Mouse (Mus musculus) layer of hippocampus, postnatal 14 days (tissue): Measurements from ENCODE around the gene Atp7a. TPM values are rescaled to one million over a fixed set of nuclear protein-coding genes. Genes with fewer than 3 reads are reported as not detected.
"Not testable (repeated sequence)": the region's sequence is repeated elsewhere in the genome, so short reads cannot be mapped to it uniquely, and the experiment has no call there.

Source experiments
- DNase-seq, 2 experiments: peaks; one replicate each; pipeline ENCODE4 v3.0.0; 2021 to 2022; ENCODE audit warnings: low spot score in 2 of 2, mixed read lengths in 1 of 2
- long read RNA-seq, 2 experiments: library from polyadenylated mRNA; stranded (forward); transcript quantifications; one replicate each; pipeline ENCODE4 v2.0.0; 2021
- total RNA-seq, 2 experiments: library from RNA; stranded (reverse); gene quantifications; 2 replicates each; pipeline ENCODE4 v1.2.3; 2021

Atp7a gene
- 10 to 100 TPM in 1 of 2 experiments, 1 to 10 TPM in 1; 8.7 to 11.3 TPM for total RNA-seq
- long read RNA-seq, experiment 1, partial matches to known transcripts, result 0 of 2 reads
- long read RNA-seq, experiment 1, other reads (novel, unspliced or antisense), result 2 of 2 reads
- long read RNA-seq, experiment 2, result 0 reads

DNA sequence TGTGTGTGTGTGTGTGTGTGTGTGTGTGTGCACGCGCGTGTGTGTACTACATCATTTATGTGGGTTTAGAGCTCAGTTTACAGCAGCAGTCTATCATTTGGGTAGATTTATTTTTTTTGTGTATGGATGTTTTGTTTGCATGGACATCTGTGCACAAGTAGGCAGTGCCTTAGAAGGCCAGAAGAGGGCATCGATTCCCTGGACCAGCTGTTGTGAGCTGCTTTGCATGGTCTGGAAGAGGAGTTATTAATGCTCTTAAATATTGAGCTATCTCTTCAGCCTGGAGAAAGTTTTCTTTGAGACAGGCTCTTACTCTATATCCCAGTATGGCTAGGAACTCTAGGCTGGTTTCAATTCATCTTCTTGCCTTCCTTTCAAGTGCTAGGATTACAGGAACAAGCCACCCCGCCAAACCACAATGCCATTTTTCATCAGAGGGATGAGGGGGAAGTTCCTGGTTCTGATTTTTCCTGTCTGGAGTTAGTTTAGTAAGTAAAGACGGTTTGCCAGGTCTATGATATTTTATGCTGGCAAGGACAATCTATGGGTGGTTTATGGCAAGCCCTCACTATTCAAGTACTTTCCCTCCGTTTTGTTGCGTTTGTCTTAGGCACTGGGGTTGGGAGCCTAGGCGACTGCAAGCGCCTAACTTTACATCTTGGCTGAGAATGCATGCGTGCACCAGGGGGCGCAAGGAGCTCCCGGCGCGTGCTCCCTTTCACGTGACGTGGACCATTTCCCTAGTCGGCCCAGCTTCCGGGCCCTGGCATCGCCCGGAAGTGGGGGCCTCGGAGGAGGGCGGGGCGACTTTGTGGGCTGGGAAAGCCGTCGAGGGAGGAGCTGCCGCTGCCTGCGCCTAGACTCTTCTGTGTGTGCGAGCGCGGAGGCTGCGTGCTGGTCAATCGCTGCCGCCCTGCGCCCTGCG, at the start of gene Atp7a:
Gene Atp7a, plus strand, starts transcription at position 859 of the 925 bp plus-strand sequence.
- peak; percentile 84 to 92 for DNase-seq

DNA sequence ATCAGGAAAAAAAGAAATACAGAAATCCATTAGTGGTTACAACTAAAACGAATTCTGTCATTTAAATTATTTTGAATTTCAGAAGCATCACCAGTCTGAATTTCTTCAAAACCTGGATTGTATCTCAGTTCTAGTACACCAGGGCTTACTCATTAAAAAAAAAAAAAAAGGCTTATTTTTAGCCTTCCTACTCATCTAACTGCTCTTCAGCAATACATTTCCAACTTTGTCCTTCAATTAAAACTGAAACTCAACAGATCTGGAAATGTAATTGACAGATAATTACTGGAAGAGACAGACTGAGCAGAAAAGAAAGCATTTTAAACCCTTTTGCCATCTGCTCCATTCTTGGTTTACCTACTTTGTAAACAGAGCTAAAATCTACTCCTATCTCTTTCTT, 25.5 kb upstream of the Atp7a start:
- DNase-seq, result no peak

DNA sequence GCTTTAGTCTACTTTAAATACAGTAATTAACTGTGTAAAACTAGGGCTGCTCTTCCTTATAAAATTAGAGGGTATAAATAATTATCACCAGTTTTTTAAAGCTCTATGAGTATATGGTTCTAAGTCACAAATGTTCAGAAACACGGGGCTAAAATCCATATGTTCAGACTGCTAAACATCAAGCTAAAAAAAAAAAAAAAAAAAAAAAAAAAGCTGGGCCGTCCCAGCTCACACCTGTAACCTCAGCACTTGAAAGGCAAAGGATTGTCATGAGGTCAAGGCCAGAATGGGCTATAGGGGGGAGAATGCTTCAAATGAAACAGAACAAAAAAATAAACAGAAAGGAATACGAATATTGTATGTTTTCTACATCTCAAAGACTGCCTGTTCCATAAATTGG, 16.3 kb upstream of the Atp7a start:
- no peak for DNase-seq

DNA sequence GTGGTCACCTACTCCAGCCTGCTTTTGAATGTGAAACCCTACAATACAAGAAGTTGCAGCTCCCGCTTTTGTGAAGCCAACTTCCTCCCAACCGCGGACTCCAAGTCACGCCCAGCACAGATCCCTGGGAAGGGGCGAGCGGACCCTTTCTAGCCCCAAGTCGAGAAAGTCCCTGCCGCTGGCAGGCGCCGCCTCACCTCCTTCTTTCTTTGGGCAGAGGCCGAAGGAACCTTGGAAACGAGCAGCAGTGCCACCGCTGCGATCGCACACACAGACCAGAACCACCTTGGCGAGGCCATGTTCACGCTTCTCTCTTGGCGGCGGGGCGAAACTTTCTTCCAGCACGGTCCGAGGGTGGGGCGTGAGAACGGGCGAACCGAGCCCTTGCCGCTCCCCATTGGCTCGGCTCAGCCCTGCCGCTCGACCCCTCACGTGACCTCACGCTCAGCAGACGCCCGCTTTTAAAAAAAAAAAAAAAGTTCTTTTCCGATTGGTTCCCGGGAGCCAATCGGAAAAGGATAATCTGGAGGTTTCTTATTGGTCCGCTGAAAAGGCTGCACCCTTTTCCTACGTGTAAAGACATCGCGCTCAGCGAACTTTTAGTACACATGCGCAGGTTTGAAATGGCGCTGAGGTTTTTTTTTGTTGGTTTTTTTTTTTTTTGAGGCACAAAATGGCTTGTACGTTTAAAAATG, 15.5 kb upstream of the Atp7a start, which contains the start of gene Magt1:
Gene Magt1, minus strand, starts transcription at position 442 of the 695 bp plus-strand sequence.
- peak; percentile 65 to 81 for DNase-seq

DNA sequence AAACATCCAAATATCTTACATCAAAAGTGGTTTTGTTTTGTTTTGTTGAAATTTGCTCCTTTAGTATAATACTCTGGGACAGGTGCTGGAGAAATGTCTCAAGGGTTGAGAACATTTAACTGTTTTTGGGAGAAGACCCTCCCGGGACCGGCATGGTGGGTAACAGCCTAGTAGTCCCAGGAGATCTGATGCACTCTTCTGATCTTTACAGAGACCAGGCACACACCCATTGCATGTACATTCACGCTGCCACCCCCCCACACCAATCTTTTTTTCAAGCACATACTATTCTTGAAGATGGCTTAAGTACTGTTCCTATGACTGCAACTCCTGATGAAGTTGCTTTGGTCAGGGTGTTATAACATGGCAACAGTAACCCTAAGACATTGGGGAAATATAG, 14.5 kb upstream of the Atp7a start:
- DNase-seq, result no peak

DNA sequence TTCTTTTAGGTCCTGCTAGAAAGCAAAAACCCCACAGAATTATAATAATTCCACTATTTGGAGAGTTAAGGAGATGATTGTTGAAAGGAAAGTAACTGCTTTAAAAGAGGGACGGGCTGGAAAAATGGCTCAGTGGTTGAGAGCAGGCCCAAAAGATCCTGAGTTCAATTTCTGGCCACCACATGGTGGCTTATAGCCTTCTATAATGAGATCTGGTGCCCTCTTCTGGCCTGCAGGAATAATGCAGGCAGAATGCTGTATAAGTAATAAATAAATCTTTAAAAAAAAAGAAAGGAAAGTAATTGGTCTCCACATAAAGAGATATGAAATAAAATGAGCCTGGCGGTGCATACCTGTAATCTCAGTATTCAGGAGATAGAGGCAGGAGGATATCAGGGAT, 13.9 kb upstream of the Atp7a start:
- peak in 1 of 2 experiments; percentile 41 for DNase-seq

DNA sequence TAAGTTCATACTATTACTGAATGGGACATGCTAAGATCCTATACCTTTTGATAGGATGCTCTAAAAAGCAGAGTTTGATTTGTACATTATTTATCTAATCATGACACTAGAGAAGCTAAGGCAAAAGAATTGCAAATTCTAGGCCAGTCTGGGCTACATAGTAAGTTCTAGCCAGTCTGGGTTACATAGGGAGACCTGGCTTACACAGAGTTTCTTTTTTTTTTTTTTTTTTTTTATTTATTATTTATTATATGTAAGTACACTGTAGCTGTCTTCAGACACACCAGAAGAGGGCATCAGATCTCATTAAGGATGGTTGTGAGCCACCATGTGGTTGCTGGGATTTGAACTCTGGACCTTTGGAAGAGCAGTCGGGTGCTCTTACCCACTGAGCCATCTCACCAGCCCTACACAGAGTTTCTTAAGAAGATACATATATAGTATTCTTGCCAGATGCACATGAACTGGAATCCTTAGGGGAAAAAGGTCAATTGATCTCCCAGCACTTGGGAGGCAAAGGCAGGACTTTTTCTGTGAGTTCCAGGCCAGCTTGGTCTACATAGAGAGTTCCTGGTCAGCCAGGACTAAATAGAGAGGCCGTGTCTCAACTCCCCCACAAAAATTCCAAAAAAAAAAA, 12.2 kb upstream of the Atp7a start:
- DNase-seq, result not testable (repeated sequence)

DNA sequence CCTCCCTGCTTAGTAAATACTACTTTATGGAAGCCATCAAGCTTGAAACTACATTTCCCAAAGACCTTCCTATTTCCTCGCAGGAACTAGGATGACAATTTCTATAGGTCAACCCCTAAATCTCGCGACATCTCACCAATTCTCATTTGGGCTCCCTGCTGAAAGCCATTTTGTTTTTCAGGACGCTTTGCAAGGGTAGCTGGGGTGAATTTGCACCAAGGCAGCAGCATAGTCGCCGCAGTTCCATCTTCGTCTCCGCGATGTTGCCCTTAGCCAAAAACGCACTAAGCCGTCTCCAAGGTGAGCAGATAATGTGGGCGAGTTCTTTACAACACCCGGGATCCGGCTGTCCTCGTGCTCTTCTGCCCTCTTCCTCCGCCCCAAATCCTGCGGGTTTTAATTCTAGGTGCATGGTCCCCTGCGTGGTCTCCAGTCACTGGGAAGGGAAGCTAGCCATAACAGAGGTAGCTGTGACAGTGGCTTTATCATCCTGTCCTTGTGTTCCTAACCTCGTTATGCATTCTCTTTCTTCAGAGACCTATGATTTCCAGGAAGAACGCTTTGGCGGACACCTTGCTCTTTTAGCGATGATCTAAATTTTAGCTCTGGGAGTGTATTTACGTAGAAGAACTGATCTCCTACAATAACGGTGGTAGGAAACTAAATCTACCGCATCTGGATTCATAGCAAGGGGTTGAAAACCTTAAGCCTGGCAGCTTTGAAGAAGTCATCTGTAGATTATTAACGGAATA, 11.3 kb upstream of the Atp7a start, which contains the start of gene Cox7b:
Gene Cox7b, plus strand, starts transcription at position 130 of the 752 bp plus-strand sequence.
- DNase-seq, result peak; percentile 61 to 85

DNA sequence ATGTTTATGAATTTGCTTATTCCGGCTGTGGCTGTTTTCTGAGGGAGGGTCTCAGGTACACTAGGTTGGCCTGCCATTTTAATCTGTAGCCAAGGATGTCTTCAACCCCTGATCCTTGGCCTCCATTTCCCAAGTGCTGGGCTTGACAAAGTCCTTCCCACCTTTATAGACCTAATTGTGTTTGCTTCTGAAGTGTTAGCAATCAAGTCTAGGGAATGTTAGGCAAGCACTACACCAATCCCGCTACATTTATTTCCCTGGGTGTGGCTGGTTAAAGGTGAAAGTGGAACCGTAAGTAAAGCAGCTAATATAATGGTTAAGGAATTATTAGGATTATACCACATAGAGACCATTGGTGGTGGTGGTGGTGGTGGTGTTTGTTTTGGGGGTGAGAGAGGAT, 10.0 kb upstream of the Atp7a start:
- no peak for DNase-seq

DNA sequence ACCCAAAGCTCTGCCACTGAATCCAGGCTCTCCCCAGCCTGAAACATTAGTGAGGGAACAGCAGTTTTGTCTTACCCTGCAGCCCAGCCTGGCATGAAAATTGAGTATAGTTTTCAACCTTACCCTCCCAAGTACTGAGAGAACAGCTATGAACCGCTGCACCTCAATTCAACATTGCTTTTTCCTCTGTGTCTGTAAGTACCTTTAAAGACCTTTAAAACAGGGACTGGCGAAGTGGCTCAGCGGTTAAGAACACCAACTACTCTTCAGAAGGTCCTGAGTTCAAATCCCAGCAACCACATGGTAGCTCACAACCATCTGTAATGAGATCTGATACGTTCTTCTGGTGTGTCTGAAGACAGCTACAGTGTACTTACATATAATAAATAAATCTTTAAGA, 9.6 kb upstream of the Atp7a start:
- DNase-seq, result no peak

DNA sequence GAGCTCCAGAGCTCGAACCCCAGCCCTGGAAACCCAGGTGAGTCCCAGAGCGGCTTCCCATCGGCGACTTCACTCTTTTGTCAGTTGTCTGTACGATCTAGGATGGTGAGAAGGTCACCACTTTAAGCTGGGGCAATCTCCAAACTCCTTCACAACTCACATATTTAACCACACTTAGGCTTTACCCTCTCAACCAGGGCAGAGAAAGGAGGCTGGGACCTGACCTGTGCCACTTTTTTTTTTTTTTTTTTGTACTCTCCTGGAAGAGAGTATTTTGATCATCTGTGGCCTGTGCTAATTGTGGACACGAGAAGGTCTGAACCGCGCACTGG, 233 bp downstream of the Atp7a start:
- DNase-seq, result no peak

DNA sequence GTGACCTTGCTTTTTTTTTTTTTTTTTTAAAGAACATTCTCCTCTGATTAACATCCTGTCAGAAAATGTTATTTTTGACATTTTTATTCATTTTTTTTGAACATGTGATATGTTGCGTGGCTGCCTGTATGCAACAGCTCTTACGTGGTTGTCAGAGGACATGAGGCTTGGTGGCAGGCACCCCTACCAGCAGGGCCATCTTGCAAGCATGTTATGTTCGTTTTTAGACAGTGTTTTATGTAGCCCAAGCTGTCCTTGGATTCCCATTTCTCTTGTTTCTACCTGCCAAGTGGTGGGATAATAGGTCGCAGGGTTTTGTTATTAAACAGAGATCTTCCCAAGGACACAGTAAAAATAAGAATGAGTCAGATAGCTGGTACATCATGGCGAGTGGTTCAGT, 3.1 kb downstream of the Atp7a start:
- no peak for DNase-seq

DNA sequence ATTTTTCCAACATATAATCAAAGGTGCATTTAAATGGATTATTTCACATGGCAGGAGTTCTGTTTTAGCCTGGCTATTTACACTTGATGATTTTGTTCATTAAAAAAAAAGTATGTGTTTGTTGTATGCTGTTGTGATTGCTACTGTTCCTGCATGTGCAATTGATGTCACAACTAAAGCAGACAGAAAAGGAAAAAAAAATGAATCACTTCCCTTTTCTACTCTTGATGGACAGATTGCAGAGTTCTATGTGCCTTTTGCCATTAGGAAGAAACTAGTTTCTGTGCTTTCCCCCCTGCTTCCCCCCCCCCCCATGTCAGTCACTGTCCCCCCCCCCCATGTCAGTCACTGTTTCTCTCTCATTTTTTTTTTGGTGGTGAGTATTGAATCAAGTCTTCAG, 4.0 kb downstream of the Atp7a start:
- DNase-seq, result no peak

DNA sequence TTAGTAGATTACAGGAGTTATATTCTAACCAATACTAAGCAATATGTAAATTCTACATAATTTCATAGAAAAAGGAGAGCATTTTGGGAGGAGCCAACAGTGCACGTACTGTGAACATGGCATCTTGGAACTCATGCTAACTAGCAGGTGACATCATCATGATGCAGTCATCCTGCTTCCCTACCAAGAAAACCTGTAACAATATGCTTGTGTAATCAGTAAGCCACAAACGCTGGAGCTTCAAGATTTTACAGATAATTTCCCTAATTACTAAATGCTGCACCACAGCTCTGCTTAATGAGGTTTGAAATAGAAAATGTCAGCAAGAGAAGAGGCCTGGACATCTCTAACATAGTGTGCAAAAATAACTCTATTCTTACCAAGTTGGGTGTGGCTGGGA, 8.7 kb downstream of the Atp7a start:
- DNase-seq, result no peak

DNA sequence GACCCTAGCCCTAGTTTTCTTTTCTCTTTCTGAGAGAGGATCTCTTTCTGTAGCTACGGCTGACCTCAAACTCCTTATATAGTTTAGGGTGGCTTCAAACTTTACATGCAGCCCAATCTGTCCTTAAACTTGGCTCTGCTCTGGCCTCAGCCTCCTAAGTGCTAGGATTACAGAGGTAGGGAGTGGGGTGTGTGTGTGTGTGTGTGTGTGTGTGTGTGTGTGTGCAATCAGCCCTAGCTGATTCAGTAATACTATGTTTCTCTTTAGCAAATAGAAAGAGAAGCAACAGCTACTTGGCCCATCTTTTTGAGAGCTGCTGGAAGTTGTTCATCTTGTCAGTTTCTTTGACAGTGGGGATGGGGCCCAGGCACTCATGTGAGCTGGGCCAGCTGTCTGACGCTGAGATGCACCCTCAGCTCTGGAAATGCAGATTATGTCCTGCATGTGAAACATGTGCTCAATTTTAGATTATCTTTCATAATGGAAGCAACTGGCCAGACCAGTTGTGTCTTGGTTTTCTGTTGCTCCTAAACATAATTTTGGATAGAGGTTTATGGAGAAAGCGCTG, 10.2 kb downstream of the Atp7a start:
- no peak for DNase-seq

DNA sequence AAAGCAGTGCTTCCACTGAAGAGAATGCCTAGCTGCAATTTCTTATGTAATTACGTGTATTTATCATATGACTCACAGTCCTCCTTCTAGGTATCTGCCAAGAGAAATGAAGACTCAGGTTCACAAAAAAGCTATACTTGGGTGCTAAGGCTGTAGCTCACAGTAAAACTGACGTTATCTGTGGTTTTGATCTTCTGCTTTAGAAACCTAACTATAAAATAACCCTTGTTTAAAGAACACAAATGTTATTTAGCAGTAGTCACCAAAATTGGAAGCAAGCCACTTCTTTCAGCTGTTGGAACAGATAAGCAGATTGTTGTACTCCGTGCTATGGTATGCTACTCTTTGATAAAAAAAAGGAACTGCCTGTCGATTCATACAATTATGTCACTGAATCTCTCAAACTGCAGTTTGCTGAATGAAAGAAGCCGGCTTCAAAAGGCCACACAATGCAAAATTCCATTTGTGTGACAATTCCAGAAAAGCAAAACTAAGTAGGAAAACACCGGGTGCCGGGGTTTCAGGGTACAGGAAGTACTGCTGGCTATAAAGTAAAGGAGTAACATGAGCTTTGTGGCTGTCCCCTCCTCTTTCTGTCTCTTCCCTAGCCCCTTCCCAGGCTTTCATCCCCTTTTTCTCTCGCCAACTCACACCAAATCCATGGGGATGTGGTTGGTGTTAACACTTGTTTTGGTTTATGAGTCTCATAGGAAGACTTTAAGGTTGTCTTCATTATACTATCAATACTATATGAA, 17.0 kb downstream of the Atp7a start:
- peak in 1 of 2 experiments; percentile 58 for DNase-seq

DNA sequence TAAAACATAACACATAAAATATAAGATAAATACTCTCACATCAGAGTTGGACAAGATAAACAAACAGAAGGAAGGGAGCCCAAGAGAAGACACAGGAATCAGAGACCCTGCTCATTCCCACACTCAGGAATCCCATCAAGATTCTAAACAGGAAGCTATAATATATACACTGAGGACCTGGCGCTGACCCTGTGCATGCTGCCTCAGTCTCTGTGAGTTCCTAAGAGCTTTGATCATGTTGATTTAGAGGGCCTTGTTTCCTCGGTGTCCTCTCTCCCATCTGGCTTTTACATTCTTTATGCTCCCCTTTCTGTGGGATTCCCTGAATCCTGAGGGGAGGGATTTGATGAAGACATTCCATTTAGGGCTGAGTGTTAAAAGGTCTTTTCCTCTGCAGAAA, 18.4 kb downstream of the Atp7a start:
- DNase-seq, result no peak

DNA sequence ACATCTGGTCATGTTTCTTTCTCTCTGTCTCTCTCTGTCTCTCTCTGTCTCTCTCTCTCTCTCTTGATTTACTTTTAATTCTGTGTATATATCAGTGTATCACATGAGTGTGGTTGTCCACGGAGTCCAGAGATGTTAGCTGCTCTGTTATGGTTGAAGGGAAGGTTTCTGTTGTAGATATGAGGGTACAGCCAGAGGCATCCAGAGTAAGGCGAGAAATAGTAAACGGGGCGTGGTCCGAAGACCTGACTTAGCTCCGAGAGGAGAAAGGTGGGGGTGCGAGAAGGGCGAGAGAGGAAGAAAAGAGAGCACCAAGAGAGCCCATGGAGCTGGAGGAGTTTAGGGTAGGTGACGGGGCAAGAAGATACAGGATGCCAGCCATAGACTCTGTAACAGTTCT, 18.9 kb downstream of the Atp7a start:
- DNase-seq, result no peak

DNA sequence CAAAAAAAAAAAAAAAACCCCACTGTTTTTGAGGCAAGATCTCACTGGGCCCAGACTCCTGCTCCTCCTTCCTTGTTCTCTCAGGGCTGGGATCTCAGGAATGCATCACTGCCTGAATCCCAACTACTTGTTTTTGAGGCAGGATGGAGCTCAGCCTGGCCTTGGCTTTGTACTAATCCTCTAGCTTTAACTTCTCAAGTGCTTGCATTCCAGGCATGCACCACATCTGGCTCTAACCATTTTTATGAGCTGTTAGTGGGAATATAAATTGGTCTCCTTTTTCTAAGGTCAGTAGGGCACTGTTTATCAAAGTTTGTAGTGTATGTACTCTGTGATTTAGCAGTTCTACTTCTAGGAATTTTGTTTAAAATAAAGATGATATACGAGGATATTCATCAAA, 21.1 kb downstream of the Atp7a start:
- no peak for DNase-seq

DNA sequence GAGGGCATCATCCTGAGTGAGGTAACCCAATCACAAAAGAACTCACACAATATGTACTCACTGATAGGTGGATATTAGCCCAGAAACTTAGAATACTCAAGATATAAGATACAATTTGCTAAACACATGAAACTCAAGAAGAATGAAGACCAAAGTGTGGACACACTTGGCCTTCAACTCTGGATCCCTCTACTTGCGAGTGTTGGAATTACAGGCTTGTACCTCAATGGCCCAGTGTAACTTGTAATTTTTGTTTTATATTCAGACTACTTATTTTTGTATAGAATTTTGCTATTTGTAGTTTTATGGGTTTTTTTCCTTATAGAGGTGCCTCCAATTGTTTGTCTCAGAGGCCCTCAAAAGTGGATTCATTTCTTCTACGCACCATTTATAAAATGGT, 50.8 kb downstream of the Atp7a start:
- DNase-seq, result not testable (repeated sequence)
